Mouse (Mus musculus): ENCODE results near the gene Spdye4b. TPM values are rescaled to one million over a fixed set of nuclear protein-coding genes. Genes with fewer than 3 reads are reported as not detected.

Gene Spdye4b
- total RNA-seq, 2 experiments from 2014 or later = not detected

- no peak for DNase-seq (ENCODE audit: low spot score in 2 of 2)
These were observed 33.0 kb downstream of the Spdye4b start for GRCm38 (mm10) chr5:143213832-143214231.

DNA sequence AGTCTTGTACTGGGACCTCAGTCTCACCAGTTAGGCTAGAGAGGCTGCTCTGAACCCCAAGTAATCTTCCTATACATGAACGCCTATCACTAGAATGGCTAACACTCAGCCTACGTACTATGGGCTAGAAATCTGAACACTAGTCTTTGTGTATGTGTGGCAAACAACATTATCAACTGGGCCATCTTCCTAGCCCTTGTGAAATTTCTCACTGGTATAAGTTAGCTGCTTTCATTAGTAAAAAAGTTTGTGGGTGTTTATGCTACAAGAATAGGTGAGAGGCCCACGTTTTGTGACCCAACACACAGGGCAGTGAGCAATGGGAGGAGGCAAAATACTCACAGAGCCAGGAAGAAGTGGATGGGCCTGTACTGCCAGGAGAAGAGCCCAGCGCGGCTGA is 40.2 kb downstream of the Spdye4b start:
- no peak for DNase-seq (ENCODE audit: low spot score in 2 of 2)

GRCm38 (mm10) chr5:143222287-143222686 is 41.5 kb downstream of the Spdye4b start:
- DNase-seq (ENCODE audit: low spot score in 2 of 2) = no peak

DNA sequence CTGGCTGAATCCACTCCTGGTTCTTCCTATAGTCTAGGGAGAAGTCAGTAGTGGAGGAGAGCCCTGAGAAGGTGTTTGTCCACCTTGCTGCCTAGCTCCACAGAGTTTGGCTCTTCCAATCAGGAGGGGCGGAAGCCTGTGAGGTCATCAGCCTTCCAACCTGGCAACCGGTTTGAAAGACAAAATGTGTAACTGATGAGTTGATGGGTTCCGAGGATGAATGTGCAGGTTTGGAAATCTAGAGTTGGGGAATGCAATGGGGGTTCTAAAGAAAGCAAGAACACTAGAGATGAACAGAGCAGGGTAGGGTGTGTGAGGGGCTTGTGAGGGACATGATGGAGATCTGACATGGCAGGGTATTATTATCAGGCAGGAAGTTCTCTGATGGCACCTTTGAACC is 46.0 kb downstream of the Spdye4b start, which contains the start of gene Spdye4a:
TSS of gene Spdye4a (minus strand) at position 101 of the 400 bp plus-strand sequence.
- DNase-seq (ENCODE audit: low spot score in 2 of 2) = no peak

DNA sequence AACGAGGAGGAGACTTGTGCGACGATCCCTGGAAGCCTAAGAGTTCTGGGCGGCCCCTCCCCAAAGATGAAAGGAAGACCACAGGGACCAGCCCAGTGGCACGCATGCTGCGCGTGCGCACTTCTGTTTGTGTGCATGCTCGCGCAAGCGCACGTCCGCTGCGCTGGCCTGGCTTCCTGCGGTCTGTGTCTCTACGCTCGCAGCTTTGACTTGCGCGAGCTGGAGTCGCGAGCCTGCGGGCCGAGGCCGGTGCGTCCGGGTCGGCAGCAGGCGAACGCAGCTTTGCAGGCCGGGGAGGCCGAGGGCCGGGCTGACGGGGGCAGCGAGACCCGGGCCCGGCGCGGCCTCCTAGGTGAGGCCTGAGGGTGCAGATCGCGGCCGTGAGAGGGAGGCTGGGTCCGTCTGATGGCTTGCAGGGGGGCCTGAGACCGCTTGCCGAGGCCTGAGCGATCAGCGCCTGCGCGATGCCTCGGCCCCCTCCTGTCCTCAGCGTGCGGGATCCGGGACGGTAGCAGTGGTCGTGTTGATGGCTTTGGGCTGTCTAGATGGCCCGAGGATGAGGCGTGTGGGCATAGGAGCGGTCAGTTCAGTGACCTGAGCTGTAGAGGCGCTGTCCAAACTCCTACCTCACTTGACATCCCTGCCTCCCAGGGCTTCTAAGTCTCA is 54.3 kb downstream of the Spdye4b start, which contains the start of gene Zfp12:
TSS of gene Zfp12 (plus strand) at position 136 of the 666 bp plus-strand sequence.
- peak; percentile 90 to 94 for DNase-seq (ENCODE audit: low spot score in 2 of 2)

- DNase-seq (ENCODE audit: low spot score in 2 of 2) = no peak
These were observed 55.2 kb downstream of the Spdye4b start for GRCm38 (mm10) chr5:143236036-143236435.

DNA sequence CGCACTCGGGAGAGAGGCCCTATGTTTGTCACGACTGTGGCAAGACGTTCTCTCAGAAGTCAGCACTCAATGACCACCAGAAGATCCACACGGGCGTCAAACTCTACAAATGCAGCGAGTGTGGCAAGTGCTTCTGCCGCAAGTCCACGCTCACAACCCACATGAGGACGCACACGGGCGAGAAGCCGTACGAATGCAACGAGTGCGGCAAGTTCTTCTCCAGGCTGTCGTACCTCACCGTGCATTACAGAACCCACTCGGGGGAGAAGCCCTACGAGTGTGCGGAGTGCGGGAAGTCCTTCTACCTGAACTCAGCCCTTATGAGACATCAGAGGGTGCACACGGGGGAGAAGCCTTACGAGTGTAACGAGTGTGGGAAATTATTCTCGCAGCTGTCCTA is 64.1 kb downstream of the Spdye4b start:
- DNase-seq (ENCODE audit: low spot score in 2 of 2) = no peak

GRCm38 (mm10) chr5:143252039-143252438 is 71.2 kb downstream of the Spdye4b start:
- no peak for DNase-seq (ENCODE audit: low spot score in 2 of 2)

- DNase-seq (ENCODE audit: low spot score in 2 of 2) = no peak
These were observed 72.0 kb downstream of the Spdye4b start for GRCm38 (mm10) chr5:143252791-143253185.

- peak; percentile 32 to 47 for DNase-seq (ENCODE audit: low spot score in 2 of 2)
These were observed 72.5 kb downstream of the Spdye4b start for GRCm38 (mm10) chr5:143253186-143253880.

- DNase-seq (ENCODE audit: low spot score in 2 of 2) = peak; percentile 36 to 54
These were observed 73.2 kb downstream of the Spdye4b start for GRCm38 (mm10) chr5:143253881-143254486.

Small RNAs within 50 kb of the gene (microRNA-seq; reads per million reads assigned to microRNA genes)
- gene Gm44405 = 0 reads per million in 2 experiments

Other genes starting within 250 kb of the Spdye4b start
- 100 to 1,000 TPM; 420 to 424 TPM for gene Fscn1, start 220.7 kb upstream of the Spdye4b start, total RNA-seq (2021)
- 10 to 100 TPM; 42.4 to 44.5 TPM for gene Rnf216, start 68.0 kb upstream of the Spdye4b start, total RNA-seq (2021)
- gene Olfr718-ps1, start 33.4 kb upstream of the Spdye4b start, total RNA-seq (2021) = under 1 TPM; 0.25 to 0.32 TPM
- 10 to 100 TPM; 16.8 to 17.5 TPM for gene Rbak, start 242 bp upstream of the Spdye4b start, total RNA-seq (2021)
- not detected for gene Spdye4a, start 45.9 kb downstream of the Spdye4b start, total RNA-seq (2021)
- gene Zfp12, start 54.1 kb downstream of the Spdye4b start, total RNA-seq (2021) = 10 to 100 TPM; 22.8 to 25.1 TPM
- 10 to 100 TPM; 21.8 to 24.4 TPM for gene Zfp316, start 89.0 kb downstream of the Spdye4b start, total RNA-seq (2021)
- 1 to 10 TPM; 9.4 to 9.9 TPM for gene Zfp853, start 112.6 kb downstream of the Spdye4b start, total RNA-seq (2021)
- 10 to 100 TPM; 22.5 to 22.8 TPM for gene E130309D02Rik, start 134.3 kb downstream of the Spdye4b start, total RNA-seq (2021)
- gene Zdhhc4, start 148.2 kb downstream of the Spdye4b start, total RNA-seq (2021) = 10 to 100 TPM; 48.0 to 51.5 TPM
- 1 to 10 TPM; 3.4 to 4.9 TPM for gene Grid2ip, start 176.3 kb downstream of the Spdye4b start, total RNA-seq (2021)
- 10 to 100 TPM; 48.8 to 53.8 TPM for gene Kdelr2, start 222.8 kb downstream of the Spdye4b start, total RNA-seq (2021)

Measured in layer of hippocampus, postnatal 10 days (tissue).